Mouse (Mus musculus) G1E (cell line): Measurements from ENCODE around the gene Gpr37.

Experiments used
- CTCF ChIP-seq: IDR thresholded peaks from 2 replicates; pipeline ENCODE4 v1.5.1; 2012; ENCODE audit warnings: low read depth, low read length, inconsistent platforms, mixed read lengths
- GATA1 ChIP-seq: IDR thresholded peaks from 2 replicates; pipeline ENCODE4 v1.6.1; 2012; ENCODE audit warnings: borderline replicate concordance, low read length, inconsistent platforms, mixed read lengths
- GATA2 ChIP-seq: IDR thresholded peaks from 2 replicates; pipeline ENCODE4 v1.6.1; 2012; ENCODE audit warnings: low read depth, low read length, inconsistent platforms, borderline replicate concordance
- POLR2AphosphoS5 ChIP-seq: IDR thresholded peaks from 2 replicates; pipeline ENCODE4 v1.6.1; 2012; ENCODE audit warnings: low read depth, low read length, inconsistent platforms; ENCODE audit not compliant: insufficient replicate concordance
- TAL1 ChIP-seq: conservative IDR thresholded peaks from 2 replicates; pipeline ENCODE4 v1.6.1; 2012; ENCODE audit warnings: low read depth, low read length, inconsistent platforms, mixed read lengths

DNA sequence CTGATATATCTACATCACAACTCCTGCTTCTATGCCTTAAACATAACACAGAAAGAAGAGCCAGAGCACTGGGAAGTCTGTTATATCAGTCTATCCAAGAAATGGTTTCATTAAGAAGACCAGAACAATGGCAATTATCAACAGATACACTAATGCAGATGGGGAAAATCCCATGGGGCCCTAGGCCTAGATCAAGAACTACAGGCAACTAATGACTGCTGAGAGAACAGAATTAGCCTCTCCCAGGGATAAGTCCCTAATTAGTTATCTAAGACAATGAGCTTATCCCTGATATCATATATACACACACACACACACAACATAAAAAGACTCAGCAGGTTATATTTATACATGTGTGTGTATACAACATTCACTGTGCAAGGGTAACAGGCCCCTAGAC, 46.0 kb upstream of the Gpr37 start:
- TF ChIP-seq CTCF (no peak), TAL1 (no peak), POLR2AphosphoS5 (no peak), GATA1 (no peak), GATA2 (no peak)
